ENCODE assay signal across 2 mouse cellular contexts in the genomic region with DNA sequence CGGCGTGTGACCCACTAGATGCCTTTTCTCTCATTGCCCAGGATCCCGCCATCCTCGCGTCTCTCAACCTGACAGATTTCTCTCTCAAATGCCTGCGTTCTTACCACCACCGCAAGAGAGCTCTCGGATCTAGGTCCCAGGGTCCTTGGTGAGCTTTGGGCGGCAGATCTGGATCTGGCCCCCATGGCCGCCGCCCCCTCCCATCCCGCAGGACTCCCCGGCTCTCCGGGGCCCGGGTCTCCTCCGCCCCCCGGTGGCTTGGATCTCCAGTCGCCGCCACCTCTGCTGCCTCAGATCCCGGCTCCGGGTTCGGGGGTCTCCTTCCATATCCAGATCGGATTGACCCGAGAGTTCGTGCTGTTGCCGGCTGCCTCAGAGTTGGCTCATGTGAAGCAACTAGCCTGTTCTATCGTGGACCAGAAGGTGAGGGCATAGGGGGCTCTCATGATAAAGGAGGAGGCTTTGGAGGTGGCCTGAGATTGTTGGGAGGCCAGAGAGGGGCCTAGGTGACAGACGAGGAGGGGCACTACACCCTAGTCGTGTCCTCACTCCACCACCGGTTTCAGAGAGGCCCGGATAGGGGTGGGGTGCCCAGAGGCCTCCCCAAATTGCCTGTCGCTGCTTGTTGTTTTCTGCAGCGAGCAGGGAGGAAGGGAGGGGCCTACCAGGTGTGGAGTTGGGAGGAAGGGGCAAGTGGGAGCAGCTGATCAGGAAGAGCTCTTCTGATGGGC.
TF ChIP-seq lines count a peak whose summit lies in the region.

No protein-coding gene starts in this region.

TF ChIP-seq in C2C12, 6 proteins besides CTCF, POLR2A, EP300 and RAD21 (continued from another document):
- no peak for TF ChIP-seq CEBPB (IDR thresholded peaks at IDR 0.05; ENCODE audit: low read depth)
- TF ChIP-seq MYOD1 (IDR thresholded peaks at IDR 0.05; ENCODE audit: control insufficient read depth, insufficient read length, low read depth) = no peak

TF ChIP-seq in MEL, 35 proteins besides CTCF, POLR2A, EP300 and RAD21 (continued from another document):
- TF ChIP-seq MAFK (IDR thresholded peaks at IDR 0.05; ENCODE audit: borderline replicate concordance, low read depth, low read length) (no peak), GABPA (IDR thresholded peaks at IDR 0.05; ENCODE audit: low read depth, low read length) (no peak), MAZ (IDR thresholded peaks at IDR 0.05; ENCODE audit: low read depth, low read length) (no peak; the same call in 1 of the 2 replicates), NRF1 (IDR thresholded peaks at IDR 0.05; ENCODE audit: insufficient read depth, low read depth, low read length, poor library complexity, severe bottlenecking) (no peak), SIN3A (IDR thresholded peaks at IDR 0.05; ENCODE audit: low read length) (0 out of 2 replicates have a peak, but pooled peaks have one; percentile 0)
